Mouse (Mus musculus): Measurements from ENCODE around the gene Ankrd39. TPM values are rescaled to one million over a fixed set of nuclear protein-coding genes. Genes with fewer than 3 reads are reported as not detected.

Gene Ankrd39
- polyA plus RNA-seq, 1 experiment from 2014 or later, result 29.5 TPM

- H3K4me1 ChIP-seq, result peaks cover 54% of the 10 kb centered on the region
- 60% methylated on average over 8 of the region's 8 CpGs for WGBS
Observed at GRCm38 (mm10) chr1:36583408-36584116, 36.3 kb upstream of the Ankrd39 start.

GRCm38 (mm10) chr1:36582211-36582610 is 35.0 kb upstream of the Ankrd39 start:
- no peak for ATAC-seq (ENCODE audit: insufficient number of reproducible peaks, low FRiP score, low TSS enrichment, low read depth)
- Histone ChIP-seq H3K4me3 (replicated peaks) (no peak overlapping the region), H3K27ac (replicated peaks) (0 out of 2 replicates have a peak overlapping the region, but pooled peaks have one; percentile 34), H3K4me2 (replicated peaks) (no peak overlapping the region), H3K9ac (no peak overlapping the region), H3K27me3 (no peaks in the 10 kb centered on the region), H3K36me3 (no peaks in the 10 kb centered on the region), H3K4me1 (peaks cover 44% of the 10 kb centered on the region), H3K9me3 (replicated peaks) (no peaks in the 10 kb centered on the region)
- 72% methylated on average over 8 of the region's 8 CpGs for WGBS

More at GRCm38 (mm10) chr1:36583408-36584116, 36.3 kb upstream of the Ankrd39 start:
- H3K4me3 ChIP-seq (replicated peaks), result no peak overlapping the region
- H3K9ac ChIP-seq, result no peak overlapping the region
- H3K36me3 ChIP-seq, result no peaks in the 10 kb centered on the region
- no peaks in the 10 kb centered on the region for H3K9me3 ChIP-seq (replicated peaks)
- H3K27ac ChIP-seq (replicated peaks), result no peak overlapping the region
- H3K27me3 ChIP-seq, result no peaks in the 10 kb centered on the region
- ATAC-seq (ENCODE audit: insufficient number of reproducible peaks, low FRiP score, low TSS enrichment, low read depth), result no peak
- H3K4me2 ChIP-seq (replicated peaks), result no peak overlapping the region

- 78% methylated on average over 5 of the region's 5 CpGs for WGBS
- Histone ChIP-seq H3K36me3 (no peaks in the 10 kb centered on the region), H3K9ac (no peak overlapping the region), H3K27me3 (no peaks in the 10 kb centered on the region), H3K4me3 (replicated peaks) (no peak overlapping the region), H3K4me1 (peaks cover 50% of the 10 kb centered on the region), H3K9me3 (replicated peaks) (no peaks in the 10 kb centered on the region), H3K4me2 (replicated peaks) (no peak overlapping the region), H3K27ac (replicated peaks) (peak overlapping the region; percentile 91)
- no peak for ATAC-seq (ENCODE audit: insufficient number of reproducible peaks, low FRiP score, low TSS enrichment, low read depth)
Observed at GRCm38 (mm10) chr1:36581260-36581659, 34.0 kb upstream of the Ankrd39 start.

- Histone ChIP-seq H3K4me1 (peaks cover 57% of the 10 kb centered on the region), H3K36me3 (no peaks in the 10 kb centered on the region), H3K9ac (0 out of 2 replicates have a peak overlapping the region, but pooled peaks have one; percentile 16), H3K9me3 (replicated peaks) (no peaks in the 10 kb centered on the region), H3K27me3 (no peaks in the 10 kb centered on the region), H3K4me2 (replicated peaks) (peak overlapping the region; percentile 52), H3K27ac (replicated peaks) (peak overlapping the region; percentile 91), H3K4me3 (replicated peaks) (peak overlapping the region; percentile 20)
- ATAC-seq (ENCODE audit: insufficient number of reproducible peaks, low FRiP score, low TSS enrichment, low read depth), result peak; percentile 88
- 2% methylated on average over 17 of the region's 17 CpGs for WGBS
Observed at GRCm38 (mm10) chr1:36580384-36581207, 33.4 kb upstream of the Ankrd39 start.

GRCm38 (mm10) chr1:36579974-36580383 is 32.7 kb upstream of the Ankrd39 start:
- peaks cover 62% of the 10 kb centered on the region for H3K4me1 ChIP-seq
- peak overlapping the region; percentile 52 for H3K4me2 ChIP-seq (replicated peaks)
- WGBS, result 13% methylated on average over 6 of the region's 6 CpGs
- peak overlapping the region; percentile 20 for H3K4me3 ChIP-seq (replicated peaks)
- no peaks in the 10 kb centered on the region for H3K27me3 ChIP-seq
- ATAC-seq (ENCODE audit: insufficient number of reproducible peaks, low FRiP score, low TSS enrichment, low read depth), result peak; percentile 52
- H3K27ac ChIP-seq (replicated peaks), result peak overlapping the region; percentile 91
- H3K9ac ChIP-seq, result no peak overlapping the region
- H3K36me3 ChIP-seq, result no peaks in the 10 kb centered on the region
- H3K9me3 ChIP-seq (replicated peaks), result no peaks in the 10 kb centered on the region

GRCm38 (mm10) chr1:36576991-36577675 is 29.9 kb upstream of the Ankrd39 start:
- H3K4me1 ChIP-seq, result peaks cover 83% of the 10 kb centered on the region

GRCm38 (mm10) chr1:36575347-36575746 is 28.1 kb upstream of the Ankrd39 start:
- Histone ChIP-seq H3K27ac (replicated peaks) (no peak overlapping the region; the same call in 1 of the 2 replicates), H3K36me3 (no peaks in the 10 kb centered on the region), H3K4me1 (peaks cover 70% of the 10 kb centered on the region), H3K4me2 (replicated peaks) (no peak overlapping the region), H3K9me3 (replicated peaks) (no peaks in the 10 kb centered on the region), H3K4me3 (replicated peaks) (no peak overlapping the region), H3K27me3 (no peaks in the 10 kb centered on the region), H3K9ac (no peak overlapping the region)
- no peak for ATAC-seq (ENCODE audit: insufficient number of reproducible peaks, low FRiP score, low TSS enrichment, low read depth)
- WGBS, result 51% methylated on average over 6 of the region's 6 CpGs

More at GRCm38 (mm10) chr1:36576991-36577675, 29.9 kb upstream of the Ankrd39 start:
- Histone ChIP-seq H3K36me3 (no peaks in the 10 kb centered on the region), H3K4me3 (replicated peaks) (no peak overlapping the region), H3K9ac (no peak overlapping the region), H3K4me2 (replicated peaks) (no peak overlapping the region), H3K27ac (replicated peaks) (no peak overlapping the region), H3K27me3 (no peaks in the 10 kb centered on the region), H3K9me3 (replicated peaks) (no peaks in the 10 kb centered on the region)
- 66% methylated on average over 6 of the region's 6 CpGs for WGBS
- ATAC-seq (ENCODE audit: insufficient number of reproducible peaks, low FRiP score, low TSS enrichment, low read depth), result no peak

GRCm38 (mm10) chr1:36574196-36574955 is 27.1 kb upstream of the Ankrd39 start:
- H3K9ac ChIP-seq, result no peak overlapping the region
- H3K4me1 ChIP-seq, result peaks cover 70% of the 10 kb centered on the region
- H3K4me2 ChIP-seq (replicated peaks), result no peak overlapping the region
- no peak overlapping the region for H3K4me3 ChIP-seq (replicated peaks)
- no peaks in the 10 kb centered on the region for H3K27me3 ChIP-seq
- no peak for ATAC-seq (ENCODE audit: insufficient number of reproducible peaks, low FRiP score, low TSS enrichment, low read depth)
- WGBS, result 58% methylated on average over 5 of the region's 5 CpGs
- H3K27ac ChIP-seq (replicated peaks), result peak overlapping the region; percentile 65
- no peaks in the 10 kb centered on the region for H3K36me3 ChIP-seq
- H3K9me3 ChIP-seq (replicated peaks), result no peaks in the 10 kb centered on the region

- peaks cover 73% of the 10 kb centered on the region for H3K4me1 ChIP-seq
- no peak for ATAC-seq (ENCODE audit: insufficient number of reproducible peaks, low FRiP score, low TSS enrichment, low read depth)
- H3K27me3 ChIP-seq, result no peaks in the 10 kb centered on the region
- peak overlapping the region; percentile 65 for H3K27ac ChIP-seq (replicated peaks)
- no peak overlapping the region for H3K4me3 ChIP-seq (replicated peaks)
- no peaks in the 10 kb centered on the region for H3K9me3 ChIP-seq (replicated peaks)
- no peak overlapping the region for H3K4me2 ChIP-seq (replicated peaks)
- no peaks in the 10 kb centered on the region for H3K36me3 ChIP-seq
- no peak overlapping the region for H3K9ac ChIP-seq
- 64% methylated on average over 8 of the region's 8 CpGs for WGBS
Observed at GRCm38 (mm10) chr1:36573524-36573923, 26.3 kb upstream of the Ankrd39 start.

GRCm38 (mm10) chr1:36572709-36573108 is 25.5 kb upstream of the Ankrd39 start:
- Histone ChIP-seq H3K36me3 (no peaks in the 10 kb centered on the region), H3K4me2 (replicated peaks) (no peak overlapping the region), H3K9ac (no peak overlapping the region), H3K27me3 (no peaks in the 10 kb centered on the region), H3K27ac (replicated peaks) (no peak overlapping the region), H3K9me3 (replicated peaks) (no peaks in the 10 kb centered on the region), H3K4me1 (peaks cover 82% of the 10 kb centered on the region), H3K4me3 (replicated peaks) (no peak overlapping the region)
- no peak for ATAC-seq (ENCODE audit: insufficient number of reproducible peaks, low FRiP score, low TSS enrichment, low read depth)
- 59% methylated on average over 1 of the region's 1 CpGs for WGBS

Measured in embryonic facial prominence, embryonic 15.5 days (tissue).